Mouse (Mus musculus) T-cell, adult 2 months (primary cell): ENCODE data around the gene Sms.

Experiments
- DNase-seq: peaks from one replicate; pipeline ENCODE4 v3.0.0; 2022; ENCODE audit warnings: low spot score

Sms gene

DNA sequence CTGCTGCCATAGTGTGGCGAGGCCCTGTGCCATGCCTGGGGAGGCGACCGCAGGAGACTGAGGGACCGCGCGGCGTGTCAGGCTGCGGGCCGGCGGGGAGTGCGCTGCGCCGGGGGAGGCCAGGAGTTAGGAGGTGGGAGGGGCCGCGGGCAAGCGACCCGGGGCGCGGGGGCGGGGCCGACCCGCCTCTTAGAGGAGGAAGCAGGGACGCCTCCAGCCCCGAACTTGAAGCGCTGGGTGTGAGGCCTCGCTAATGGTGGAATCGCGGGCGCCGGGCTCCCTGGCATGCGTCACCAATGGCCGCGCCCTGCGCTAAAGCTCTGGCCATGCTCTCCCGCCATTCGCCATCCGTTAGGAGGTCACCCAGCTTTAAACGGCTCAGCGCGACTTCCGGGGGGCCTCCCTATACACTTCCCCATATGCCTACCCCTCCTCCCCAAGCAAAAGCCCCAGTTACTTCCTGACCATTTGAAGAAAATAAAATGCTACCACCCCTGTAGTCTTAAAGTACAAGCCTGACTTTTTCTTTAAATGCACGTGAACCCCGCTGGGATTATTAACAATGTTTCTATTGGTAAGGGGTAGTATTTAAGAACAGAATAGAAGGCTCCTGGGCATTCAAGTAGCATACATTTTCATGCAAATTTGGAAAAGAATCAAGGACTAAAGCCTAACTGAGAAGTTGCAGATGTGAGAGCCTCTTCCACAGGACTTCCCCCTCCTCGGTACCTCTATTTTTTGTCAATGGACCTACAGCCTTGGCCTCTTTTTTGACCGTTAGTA, at the start of gene Sms:
Gene Sms (minus strand): TSS at position 344 of the 783 bp plus-strand sequence.
- peak; percentile 66 for DNase-seq

DNA sequence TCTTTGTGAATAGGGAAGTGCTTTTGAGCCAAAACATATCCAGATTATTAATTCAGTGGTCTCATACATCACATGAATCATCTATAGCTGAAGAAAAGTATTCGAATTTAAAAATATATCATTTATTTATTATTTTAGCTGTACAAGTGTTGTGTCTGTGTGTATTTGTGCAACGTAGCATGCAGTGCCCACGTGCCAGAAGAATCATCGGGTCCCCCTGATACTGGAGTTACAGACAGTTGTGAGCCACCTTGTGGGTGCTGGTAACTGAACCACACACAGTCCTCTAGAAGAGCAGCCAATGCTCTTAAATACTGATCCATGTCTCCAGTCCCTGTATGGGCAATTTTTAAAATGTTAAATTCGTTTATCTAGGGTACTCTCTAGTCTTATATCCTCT, 14.3 kb upstream of the Sms start:
- DNase-seq = no peak

DNA sequence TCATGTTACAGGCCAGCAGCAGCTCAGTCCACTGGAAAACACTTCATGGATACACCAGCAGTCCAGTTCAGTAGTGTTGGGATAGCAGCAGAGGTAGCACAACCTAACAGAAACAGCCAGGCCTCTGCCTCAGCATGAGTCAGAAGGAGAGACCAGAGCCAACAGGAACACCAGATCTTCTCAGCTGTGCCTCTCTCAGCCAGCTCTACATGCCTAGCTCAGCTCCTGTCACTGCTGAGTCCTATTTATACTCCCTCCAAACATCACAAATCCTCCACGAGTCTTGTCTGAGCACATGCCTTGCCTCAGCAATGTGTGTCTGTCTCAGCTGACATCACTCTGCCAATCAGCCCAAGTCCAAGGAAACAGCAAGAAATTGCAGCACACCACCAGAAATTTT, 12.4 kb upstream of the Sms start:
- no peak for DNase-seq

DNA sequence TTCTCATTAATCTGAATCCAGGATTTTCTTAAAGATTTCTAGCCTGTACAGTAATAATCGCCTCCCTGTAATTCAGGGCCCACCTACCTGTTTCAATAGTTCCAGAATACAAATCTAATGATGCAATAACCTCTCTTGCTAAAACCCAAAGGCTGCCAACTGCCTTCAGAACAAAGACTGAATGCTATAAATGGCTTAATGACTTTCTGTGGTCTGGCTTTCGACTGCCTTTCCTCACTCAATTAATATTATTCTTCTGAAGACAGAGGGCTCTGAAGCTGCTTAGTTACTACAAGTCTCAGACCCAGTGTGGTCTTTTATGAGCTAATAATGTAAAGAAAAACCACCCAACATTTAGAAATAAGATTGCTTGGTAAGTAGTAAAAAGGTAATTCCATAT, 9.8 kb upstream of the Sms start:
- DNase-seq = no peak

DNA sequence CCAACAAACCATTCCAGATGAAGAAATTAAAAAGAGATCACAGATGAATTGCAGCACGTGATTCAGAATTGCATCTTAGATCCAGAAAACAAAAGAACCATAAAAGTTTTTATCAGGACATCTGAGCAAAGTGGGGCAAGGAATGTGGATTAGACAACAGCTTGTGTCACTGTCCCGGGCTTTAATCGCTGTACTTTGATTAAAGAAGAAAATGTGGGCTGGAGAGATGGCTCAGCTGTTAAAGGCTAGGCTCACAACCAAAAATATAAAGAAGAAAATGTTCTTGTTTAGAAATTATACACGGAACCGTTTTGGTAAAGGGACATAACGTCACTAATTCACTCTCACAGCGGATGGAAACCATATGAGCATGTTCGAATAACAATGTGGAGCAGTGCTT, 7.9 kb upstream of the Sms start:
- no peak for DNase-seq

DNA sequence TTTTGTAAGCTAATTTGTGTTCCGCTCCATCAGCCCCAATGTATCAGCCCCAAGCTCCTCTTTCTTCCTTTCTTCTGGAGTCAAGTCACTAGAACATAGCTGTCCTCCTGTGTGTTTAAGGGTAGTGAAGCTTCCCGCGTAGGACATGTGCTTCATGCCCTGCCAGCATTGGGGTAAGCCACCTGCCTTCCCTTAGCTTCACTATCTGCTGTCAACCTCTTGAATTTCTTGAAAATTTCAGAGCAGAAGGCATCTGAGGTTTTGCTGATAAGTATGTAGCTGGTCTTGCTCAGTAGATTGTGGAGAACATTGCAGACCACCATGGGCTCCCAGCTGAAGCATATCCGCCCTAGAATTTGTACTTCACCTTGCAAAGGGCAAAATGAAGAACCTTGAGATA, 1.1 kb upstream of the Sms start:
- no peak for DNase-seq

DNA sequence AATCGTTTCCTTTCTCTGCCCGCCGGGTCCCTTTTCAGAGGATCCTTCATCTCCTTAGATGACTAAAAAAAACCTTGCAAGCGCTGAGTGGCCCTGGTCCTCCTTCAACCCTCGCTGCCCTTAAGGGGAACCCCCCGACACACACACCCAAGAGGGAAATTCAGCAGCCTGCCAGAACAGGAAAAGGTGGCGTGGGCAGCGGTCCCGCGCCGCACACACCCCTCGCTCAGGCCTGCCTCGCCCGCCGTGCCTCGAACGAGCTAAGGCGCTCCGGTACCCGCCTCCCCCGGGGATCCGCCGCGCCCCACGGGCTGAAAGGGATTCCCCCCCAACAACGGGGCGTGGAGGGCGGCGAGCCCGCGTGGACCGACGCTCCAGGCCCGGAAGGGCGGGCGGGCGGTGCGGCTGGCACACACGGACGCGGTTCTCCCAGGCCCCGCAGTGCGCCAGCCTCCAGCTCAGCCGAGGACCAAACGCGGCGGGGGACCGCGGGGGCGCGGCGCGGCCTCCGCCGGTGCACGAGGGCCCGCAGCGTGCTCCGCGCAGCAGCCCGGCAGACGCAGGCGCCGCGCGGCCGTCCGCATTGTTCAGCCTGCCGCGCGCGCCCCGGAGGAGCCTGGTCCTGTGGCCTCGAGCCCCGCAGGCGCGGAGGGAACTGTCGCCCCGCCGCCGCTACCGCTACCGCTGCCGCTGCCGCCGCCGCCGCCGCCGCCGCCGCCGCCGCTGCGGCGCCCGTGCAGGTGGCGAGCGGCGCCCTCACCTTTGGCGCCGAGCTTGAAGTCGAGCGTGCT, 747 bp downstream of the Sms start:
- DNase-seq = peak; percentile 61

DNA sequence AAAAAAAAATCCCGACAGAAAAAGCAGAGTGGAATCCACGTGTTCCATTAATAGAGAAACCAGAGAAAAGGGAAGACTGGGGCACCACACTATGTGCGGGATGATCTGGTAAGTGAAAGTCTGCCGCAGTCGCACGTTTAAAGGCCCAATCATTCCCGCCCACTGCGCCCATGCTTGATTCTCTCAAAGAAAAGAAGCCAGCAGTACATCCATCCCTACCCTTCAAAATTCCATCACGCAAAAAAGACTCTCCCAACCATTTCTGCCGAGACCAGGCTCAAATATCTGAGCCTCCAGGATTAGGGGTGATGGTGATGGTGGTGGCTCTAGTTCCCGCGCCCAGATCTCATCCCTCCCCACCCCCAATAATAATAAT, 1.3 kb downstream of the Sms start:
- no peak for DNase-seq

DNA sequence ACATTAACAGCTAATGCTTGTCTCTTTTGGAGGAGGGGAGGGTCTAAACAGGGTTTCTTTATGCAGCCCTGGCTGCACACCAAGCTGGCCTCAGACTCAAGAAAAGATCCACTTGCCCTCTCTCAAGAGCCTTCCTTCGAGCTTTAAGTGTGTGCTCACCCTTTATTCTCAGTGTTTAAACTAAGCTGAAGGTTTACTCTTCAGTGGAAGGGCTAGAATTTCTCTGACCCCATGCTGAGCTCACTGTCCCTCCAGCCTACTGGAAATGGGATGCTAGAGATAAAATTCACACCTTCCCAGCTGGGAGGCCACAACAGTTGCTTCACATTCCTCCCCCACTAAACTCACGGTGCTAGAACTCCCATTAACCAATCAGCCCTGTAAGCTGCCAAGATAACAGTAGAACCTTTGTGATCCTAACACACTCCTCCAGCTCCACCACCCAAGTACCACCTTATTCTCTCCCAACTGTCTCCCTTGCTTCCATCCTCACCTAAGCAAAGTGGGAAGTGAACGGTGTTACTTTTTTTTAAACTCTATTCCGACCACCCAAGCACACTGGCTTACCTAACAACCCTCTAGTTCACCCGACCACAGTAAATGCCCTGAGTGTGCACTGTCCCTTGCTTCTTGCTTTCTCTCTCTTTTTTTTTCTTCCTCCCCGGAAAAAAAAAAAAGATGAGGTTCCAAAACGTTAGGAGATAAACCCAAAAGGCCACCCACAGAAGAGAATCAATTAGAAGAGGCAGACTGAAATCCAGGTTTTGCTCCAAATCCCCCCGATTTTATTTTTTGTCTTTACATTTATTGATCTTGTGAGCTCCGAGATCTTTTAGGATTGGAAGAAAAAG, 2.0 kb downstream of the Sms start:
- no peak for DNase-seq

DNA sequence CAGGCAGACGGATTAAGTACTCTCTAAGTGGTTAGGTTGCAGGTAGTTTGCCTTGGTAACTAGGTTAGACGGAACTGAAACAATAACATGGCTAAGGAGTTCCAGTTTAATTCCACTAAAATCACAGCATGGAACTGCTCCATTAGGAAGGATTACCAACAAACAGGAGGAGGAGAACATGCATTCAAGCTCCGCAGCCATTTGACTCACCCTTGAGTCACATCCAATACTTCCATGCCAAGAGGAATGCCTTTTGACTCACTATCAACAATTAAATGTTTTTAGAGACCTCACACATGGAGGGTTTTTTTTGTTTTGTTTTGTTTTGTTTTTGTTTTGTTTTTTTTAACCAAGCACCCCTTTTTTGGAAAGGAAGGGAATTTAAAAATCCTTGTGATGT, 3.3 kb downstream of the Sms start:
- no peak for DNase-seq

DNA sequence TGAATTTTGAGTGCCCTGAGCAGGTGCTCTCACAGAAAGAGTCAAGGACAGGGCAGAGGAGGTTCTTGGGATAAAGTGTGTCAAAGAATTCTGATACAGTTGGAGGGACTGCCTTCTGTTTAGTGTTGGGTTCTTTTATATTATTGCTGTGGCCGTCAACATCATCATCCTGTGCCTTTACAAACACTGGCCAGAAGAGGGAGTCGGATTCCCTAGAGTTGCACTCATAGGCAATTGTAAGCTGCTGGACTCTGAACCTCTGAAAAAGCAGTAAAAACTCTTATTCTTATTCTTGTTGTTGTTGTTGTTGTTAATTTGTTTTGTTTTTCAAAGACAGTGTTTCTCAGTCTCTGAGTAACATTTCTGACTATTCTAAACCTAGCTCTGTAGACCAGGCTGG, 5.3 kb downstream of the Sms start:
- DNase-seq = peak; percentile 26

DNA sequence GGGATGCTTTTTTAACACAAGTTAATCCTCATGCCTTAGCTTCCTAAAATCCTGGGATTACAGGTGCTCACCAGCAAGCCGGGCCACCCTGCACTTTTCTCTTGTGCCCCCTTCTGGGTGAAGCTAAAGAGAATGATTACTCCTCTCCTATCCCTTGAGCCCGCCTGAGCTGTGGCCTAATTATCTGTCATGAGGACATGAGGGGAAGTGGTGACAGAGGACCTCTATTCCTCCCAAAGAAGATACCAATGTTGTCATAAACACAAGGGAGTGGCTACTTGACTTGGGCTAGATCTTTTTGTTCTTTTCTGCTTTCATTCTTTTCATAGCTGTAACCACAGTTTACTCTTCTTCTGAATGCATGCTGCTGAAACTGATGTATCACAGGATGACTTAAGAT, 9.2 kb downstream of the Sms start:
- DNase-seq = no peak

DNA sequence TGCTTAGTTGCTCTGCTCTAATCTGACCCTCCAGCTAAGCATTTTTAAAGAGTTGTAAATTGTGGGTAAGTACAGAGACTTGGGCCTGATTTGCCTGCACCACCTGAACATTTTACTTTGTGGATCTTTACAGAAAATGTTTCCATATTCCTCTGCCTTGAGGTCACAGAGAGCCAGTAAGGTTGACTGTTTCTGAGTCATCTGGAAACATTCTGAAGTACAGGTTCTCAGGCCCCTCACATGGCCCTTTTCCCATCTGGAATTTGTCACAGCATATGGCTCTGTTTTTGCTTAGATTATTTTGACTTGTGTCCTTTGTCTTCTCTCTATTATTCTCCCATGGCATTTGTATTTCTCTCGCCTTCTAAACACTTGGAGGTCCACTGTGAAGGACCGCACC, 10.2 kb downstream of the Sms start:
- DNase-seq = no peak

DNA sequence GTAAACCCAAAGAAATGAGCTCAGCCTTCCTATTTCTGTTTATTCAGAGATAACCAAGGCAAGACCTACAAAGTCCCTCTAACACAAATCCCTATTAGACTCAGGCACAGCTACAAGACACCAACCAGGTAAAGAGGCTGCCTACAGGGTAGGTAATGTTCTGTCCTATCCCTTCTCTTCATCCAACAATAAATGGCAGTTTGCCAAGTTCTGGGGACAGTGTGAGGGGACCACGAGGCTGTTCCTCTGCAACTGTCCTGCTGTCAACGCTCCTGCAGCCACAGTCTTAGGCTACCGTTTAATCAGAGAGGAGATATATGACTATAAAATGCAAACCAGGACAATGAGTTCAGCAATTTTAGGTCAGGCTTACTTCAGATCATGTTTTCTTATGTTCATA, 14.8 kb downstream of the Sms start:
- no peak for DNase-seq

DNA sequence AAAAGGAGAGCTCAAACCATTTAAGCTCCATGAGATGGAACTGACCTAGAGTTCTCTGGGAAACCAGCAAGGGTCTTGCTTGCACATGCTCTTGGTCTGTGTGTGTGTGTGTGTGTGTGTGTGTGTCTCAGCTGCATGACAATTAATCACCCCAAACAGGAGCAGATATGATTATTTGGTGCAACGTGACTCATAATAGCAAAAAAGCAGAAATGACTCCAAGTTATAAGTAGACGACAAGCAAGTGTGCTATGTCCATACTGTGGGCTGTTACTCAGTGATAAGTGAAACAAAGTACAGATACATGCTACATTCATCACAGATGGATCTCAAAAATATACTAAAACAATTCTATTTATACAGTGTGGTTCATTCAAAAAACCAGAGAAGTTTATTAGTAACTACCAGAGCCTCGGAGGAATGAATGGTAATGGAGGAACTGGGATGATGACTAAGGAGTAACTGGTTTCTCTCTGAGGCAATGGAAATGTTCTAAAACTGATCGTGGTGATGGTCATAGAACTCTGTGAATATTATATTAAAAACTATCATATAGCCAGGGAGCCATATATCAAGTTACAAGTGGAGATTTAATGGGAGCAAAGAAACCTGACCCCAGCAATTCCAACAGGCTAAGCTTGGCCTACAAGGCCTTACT, 15.8 kb downstream of the Sms start:
- no peak for DNase-seq

DNA sequence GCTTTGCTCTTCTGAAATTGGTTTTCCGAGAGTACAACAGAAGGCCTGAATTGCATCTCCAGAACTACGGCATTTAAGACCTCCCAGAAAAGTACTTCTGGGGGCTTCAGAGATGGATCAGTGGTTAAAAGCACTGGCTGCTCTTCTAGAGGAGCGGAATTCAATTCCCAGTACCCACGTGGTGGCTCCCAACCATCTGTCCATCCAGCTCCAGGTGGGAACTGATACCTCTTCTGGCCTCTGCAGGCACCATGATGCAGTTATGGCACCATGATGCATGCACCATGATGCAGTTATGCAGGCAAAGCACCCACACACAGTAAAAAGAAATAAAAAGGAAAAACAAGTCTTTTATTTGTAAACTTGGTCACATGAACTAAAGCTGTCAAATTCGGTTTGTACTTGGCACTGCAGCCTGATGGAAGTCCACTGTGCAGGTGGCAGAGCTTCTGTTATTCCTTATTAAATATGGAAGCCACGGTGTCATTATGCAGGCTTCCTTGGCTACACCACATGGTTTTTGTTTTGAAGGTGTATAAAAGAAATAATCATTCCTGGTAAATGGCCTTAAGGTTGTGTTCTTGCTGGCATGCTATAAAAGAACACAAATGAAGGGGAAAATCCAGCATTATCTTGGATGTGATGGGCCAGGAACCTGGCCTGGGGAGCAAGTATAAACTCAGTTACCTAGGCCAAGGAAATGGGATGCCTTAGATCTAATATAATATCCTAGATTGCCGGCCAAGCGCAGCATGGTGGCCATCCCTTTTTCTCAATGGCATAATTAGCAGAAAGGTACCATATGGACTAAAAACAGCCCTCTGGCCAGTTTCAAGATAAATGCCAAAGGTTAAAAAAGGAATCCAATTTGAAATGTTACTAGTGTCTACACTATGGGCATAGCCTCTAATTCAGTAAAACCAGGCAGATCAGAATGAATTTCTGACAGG, 20.1 kb downstream of the Sms start:
- no peak for DNase-seq

DNA sequence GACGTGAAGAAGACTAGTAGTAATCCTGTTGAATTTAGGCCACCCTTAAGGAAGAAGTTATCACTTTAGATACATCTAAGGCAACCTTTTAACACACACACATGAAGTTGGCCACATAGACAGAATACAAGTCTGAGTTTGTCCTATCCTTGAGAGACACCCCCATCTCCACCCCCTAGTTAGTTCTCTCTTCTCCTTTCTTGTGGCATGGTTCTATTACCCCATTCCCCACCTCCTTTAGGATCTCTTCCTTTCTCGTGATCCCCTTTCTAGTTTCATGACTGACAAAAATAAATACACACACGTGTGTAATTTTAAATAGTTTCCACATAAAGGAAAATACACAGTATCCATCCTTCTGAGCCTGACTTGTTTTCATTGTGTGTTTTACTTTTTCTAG, 23.3 kb downstream of the Sms start:
- no peak for DNase-seq

DNA sequence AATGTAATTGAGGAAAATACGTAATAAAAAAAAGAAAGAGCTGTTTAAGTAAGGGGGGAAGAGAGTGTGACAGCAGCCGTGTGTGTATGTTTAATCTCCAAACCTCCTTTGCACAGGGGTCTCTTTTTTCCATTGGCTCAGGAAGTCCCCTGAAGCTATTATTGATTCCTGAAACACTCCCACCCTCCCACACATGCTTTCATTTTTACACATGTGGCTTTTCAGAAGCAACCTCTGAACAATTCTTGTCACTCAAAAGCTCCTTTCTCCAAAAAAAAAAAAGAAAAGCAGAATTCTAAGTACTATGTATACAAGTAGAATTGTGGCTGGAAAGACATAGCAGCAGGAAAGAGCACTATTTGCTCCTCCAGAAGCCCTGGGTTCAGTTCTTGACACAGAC, 24.0 kb downstream of the Sms start:
- no peak for DNase-seq

DNA sequence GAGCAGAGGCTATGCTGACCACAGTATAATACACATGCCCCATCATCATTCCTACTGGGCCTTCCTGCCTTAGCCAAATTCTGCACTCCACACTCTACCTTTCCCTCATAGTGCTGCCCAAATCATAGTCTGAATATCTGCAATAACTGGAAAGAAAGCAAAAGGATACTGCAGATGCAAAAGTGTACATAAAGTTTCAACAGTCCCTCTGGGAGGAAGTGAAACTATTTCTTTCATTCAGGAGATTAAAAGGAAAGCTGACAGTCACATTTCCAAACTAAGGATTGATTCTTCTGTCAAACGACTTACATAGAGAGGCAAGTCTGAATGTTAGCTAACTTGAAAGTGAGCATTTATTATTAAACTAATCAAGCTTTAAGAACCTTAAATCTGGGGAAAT, 26.1 kb downstream of the Sms start:
- DNase-seq = no peak

DNA sequence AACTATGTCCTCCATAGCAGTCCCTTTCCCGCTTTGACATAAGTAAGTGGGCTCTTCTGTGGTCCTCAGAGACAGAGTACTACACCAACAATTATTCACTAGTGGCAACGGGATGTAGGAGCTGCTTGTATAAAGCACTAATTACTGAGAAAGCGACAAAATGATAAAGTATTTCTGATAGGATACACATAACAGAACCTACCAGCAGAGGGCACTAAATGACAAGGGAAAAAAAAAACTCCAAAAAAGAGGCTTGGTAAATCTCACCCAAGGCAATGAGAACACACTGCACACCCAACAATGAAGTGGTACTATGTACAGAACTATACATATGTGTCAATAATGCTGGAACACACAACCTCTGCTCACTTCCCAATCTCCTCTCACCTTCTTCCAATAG, 29.4 kb downstream of the Sms start:
- no peak for DNase-seq

DNA sequence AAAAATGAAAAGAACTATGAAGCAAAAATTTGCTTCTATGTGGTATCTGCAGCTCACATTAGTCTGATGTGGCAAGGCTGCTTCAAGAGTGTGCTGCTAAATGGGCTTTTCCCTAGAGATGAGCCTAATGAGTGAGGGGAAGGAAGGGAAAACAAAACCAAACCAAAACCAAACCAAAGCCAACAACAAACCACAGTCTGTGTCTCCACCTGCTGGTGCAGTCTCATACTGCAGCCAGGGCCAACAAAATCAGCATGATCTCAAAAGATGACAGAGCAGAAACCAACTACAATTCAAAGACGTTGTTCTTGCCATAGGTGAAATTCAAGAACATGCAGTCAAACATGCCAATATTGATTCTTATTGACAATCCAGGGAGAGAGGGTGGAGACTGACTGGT, 37.7 kb downstream of the Sms start:
- DNase-seq = peak; percentile 14
